Mouse (Mus musculus) limb, embryonic 11.5 days (tissue): ENCODE measurements around the gene Rasal2. TPM values are rescaled to one million over a fixed set of nuclear protein-coding genes. Genes with fewer than 3 reads are reported as not detected.
A peak's percentile ranks its signal among the peaks of the same experiment; 100 is the strongest.

ENCODE experiments used
- ATAC-seq: fragments of 200-750 bp; cut with Nextera tagmentation; 2 replicates; pipeline ENCODE4 v1.8.0; 2017; ENCODE audit warnings: low read depth; ENCODE audit not compliant: insufficient number of reproducible peaks, low FRiP score, low TSS enrichment
- DNase-seq: peaks from one replicate; pipeline ENCODE4 v3.0.0-alpha.2; 2015; ENCODE audit warnings: low spot score
- H3K27ac ChIP-seq: fragments of 300-500 bp; sonication (generic); replicated peaks from 2 replicates; pipeline ENCODE4 v1.5.1; 2014; ENCODE audit warnings: low read depth, mild to moderate bottlenecking, low read length
- H3K27me3 ChIP-seq: fragments of 300-500 bp; sonication (generic); 2 replicates; pipeline ENCODE4 v1.6.1; 2014; ENCODE audit warnings: mild to moderate bottlenecking, low read length, mixed read lengths; ENCODE audit not compliant: control insufficient read depth, insufficient read depth
- H3K36me3 ChIP-seq: fragments of 300-500 bp; sonication (generic); 2 replicates; pipeline ENCODE4 v1.6.1; 2014; ENCODE audit warnings: mild to moderate bottlenecking, low read length, moderate library complexity, mixed read lengths; ENCODE audit not compliant: control insufficient read depth, insufficient read depth
- H3K4me1 ChIP-seq: fragments of 300-500 bp; sonication (generic); 2 replicates; pipeline ENCODE4 v1.6.1; 2014; ENCODE audit warnings: low read length, mixed read lengths; ENCODE audit not compliant: control insufficient read depth, insufficient read depth
- H3K4me2 ChIP-seq: fragments of 300-500 bp; sonication (generic); 2 replicates; pipeline ENCODE4 v1.6.1; 2014; ENCODE audit warnings: low read depth, mild to moderate bottlenecking, moderate library complexity; ENCODE audit not compliant: severe bottlenecking
- H3K4me3 ChIP-seq: fragments of 300-500 bp; sonication (generic); 2 replicates; pipeline ENCODE4 v1.5.1; 2014; ENCODE audit warnings: low read depth, low read length
- H3K9ac ChIP-seq: fragments of 300-500 bp; sonication (generic); 2 replicates; pipeline ENCODE4 v1.6.1; 2014; ENCODE audit warnings: mild to moderate bottlenecking, low read length
- H3K9me3 ChIP-seq: fragments of 300-500 bp; sonication (generic); 2 replicates; pipeline ENCODE4 v1.6.1; 2016; ENCODE audit warnings: low read length; ENCODE audit not compliant: control insufficient read depth
- WGBS: fragments of 180-500 bp; shearing (Covaris S2); extraction: QIAGEN DNeasy Blood & Tissue Kit; methylation state at CpG from one replicate; pipeline ENCODE4 v1.1.7; 2014; 5-methylcytosine and 5-hydroxymethylcytosine counted together
- polyA plus RNA-seq: library from polyadenylated mRNA; unstranded; fragments of >200 nt; fragmentation: Nextera tagmentation; extraction: Ambion mirVana; gene quantifications from 2 replicates; pipeline ENCODE4 v1.2.1, GENCODE M21; 2014

Gene Rasal2
- polyA plus RNA-seq, 1 experiment from 2014 or later: 7.0 TPM

- DNase-seq (no peak), ATAC-seq (no peak)
- Histone ChIP-seq H3K4me3 (no peak overlapping the region), H3K4me2 (no peak overlapping the region), H3K36me3 (no peaks in the 10 kb centered on the region), H3K9ac (no peak overlapping the region), H3K9me3 (no peaks in the 10 kb centered on the region), H3K27me3 (no peaks in the 10 kb centered on the region), H3K27ac (no peak overlapping the region), H3K4me1 (no peaks in the 10 kb centered on the region)
- 92% methylated on average over 3 of the region's 3 CpGs for WGBS
Measured at GRCm38 (mm10) chr1:157295868-157296267, 116.5 kb downstream of the Rasal2 start.

DNA sequence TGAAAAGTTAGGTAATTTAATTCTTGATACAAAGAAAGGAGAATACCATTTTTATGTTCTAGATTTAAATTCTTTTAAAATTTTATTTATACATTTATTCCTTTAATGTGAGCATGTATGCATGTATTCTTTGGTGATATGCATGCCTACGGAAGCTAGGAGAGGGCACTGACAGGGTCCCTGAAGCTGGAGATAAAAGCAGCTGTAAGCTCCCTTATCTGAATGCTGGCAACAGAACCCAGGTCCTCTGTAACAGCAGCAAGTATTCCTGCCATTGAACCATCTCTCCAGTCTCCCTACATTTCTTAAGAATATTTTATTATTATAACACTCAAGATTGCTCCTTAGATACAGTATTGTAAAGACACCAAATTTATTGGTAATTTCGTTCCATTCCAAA lies 122.2 kb downstream of the Rasal2 start:
- no peaks in the 10 kb centered on the region for H3K36me3 ChIP-seq
- ATAC-seq (no peak), DNase-seq (no peak)
- H3K27me3 ChIP-seq: no peaks in the 10 kb centered on the region
- no peak overlapping the region for H3K27ac ChIP-seq
- no peak overlapping the region for H3K4me2 ChIP-seq
- no peak overlapping the region for H3K4me3 ChIP-seq
- H3K9ac ChIP-seq: no peak overlapping the region
- 86% methylated on average over 2 of the region's 2 CpGs for WGBS
- H3K9me3 ChIP-seq: no peaks in the 10 kb centered on the region
- no peaks in the 10 kb centered on the region for H3K4me1 ChIP-seq

DNA sequence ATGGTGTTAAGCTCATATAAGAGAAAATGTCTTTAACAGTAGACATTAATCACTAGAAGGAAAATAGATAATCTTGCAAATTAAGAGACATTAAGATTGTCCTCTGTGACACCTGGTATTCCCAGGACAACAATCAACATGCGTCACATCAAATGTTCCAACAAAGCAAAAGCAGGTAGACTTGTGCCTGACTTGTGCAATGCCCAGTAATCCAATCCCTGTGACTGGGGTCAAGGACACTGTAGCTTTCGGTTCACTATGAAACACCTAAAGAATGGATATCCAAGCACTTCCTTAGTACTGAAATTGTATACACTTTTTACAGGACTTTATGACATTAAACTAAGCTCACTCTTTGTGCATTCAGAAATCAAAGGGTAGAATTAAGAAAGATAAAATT lies 123.1 kb downstream of the Rasal2 start:
- no peak overlapping the region for H3K9ac ChIP-seq
- WGBS: 79% methylated on average over 2 of the region's 2 CpGs
- no peaks in the 10 kb centered on the region for H3K9me3 ChIP-seq
- no peaks in the 10 kb centered on the region for H3K4me1 ChIP-seq
- DNase-seq: no peak
- no peak overlapping the region for H3K27ac ChIP-seq
- no peak overlapping the region for H3K4me3 ChIP-seq
- no peak for ATAC-seq
- H3K36me3 ChIP-seq: no peaks in the 10 kb centered on the region
- H3K27me3 ChIP-seq: no peaks in the 10 kb centered on the region
- no peak overlapping the region for H3K4me2 ChIP-seq

DNA sequence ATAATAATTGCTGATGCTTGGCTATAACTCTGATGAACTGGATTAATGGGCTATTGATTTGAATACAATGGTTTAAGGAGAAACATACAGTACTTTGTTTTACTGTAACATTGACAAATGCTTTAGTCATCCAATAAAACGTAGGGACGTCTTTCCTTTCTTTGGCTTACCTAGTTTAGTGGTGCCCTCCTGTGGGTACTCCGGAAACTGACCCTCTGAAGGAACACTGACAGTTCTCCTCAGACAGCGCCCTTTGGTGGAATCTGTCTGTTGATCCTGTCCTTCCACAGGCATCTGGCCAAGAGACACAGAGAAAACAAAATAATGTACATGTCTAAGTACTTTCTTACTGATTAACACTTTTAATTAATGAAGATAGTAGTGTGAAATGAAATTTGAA lies 125.8 kb downstream of the Rasal2 start:
- H3K9ac ChIP-seq: no peak overlapping the region
- H3K27me3 ChIP-seq: no peaks in the 10 kb centered on the region
- no peaks in the 10 kb centered on the region for H3K36me3 ChIP-seq
- no peak overlapping the region for H3K4me3 ChIP-seq
- DNase-seq (peak; percentile 26), ATAC-seq (no peak)
- 19% methylated on average over 4 of the region's 4 CpGs for WGBS
- no peak overlapping the region for H3K4me2 ChIP-seq
- no peak overlapping the region for H3K27ac ChIP-seq
- no peaks in the 10 kb centered on the region for H3K4me1 ChIP-seq
- H3K9me3 ChIP-seq: no peaks in the 10 kb centered on the region

DNA sequence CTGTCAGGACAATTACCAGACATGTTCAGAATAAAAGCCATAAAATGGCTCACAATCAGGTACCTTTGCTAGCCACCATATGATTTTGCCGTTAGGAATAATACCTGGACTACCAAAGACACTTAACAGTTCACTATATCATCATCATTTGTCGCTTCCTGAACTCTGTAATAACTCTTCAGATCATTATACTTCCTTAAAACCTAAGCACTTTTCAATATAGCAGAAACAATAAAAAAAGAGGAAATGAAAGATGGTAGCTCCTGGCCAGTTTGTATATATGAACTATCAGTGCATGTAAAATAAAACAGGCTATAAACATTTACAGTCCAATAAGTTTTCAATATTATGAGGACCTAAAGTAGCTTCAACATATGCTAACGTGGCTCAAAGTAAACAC lies 127.0 kb downstream of the Rasal2 start:
- Histone ChIP-seq H3K9ac (no peak overlapping the region), H3K36me3 (no peaks in the 10 kb centered on the region), H3K9me3 (no peaks in the 10 kb centered on the region), H3K4me1 (no peaks in the 10 kb centered on the region), H3K4me2 (no peak overlapping the region), H3K27me3 (no peaks in the 10 kb centered on the region), H3K4me3 (no peak overlapping the region), H3K27ac (no peak overlapping the region)
- ATAC-seq (no peak), DNase-seq (no peak)
- 75% methylated on average over 3 of the region's 3 CpGs for WGBS

GRCm38 (mm10) chr1:157280781-157281180 lies 131.6 kb downstream of the Rasal2 start:
- Histone ChIP-seq H3K36me3 (no peaks in the 10 kb centered on the region), H3K4me2 (no peak overlapping the region), H3K9ac (no peak overlapping the region), H3K4me3 (no peak overlapping the region), H3K27ac (no peak overlapping the region), H3K9me3 (no peaks in the 10 kb centered on the region), H3K27me3 (no peaks in the 10 kb centered on the region), H3K4me1 (no peaks in the 10 kb centered on the region)
- ATAC-seq (no peak), DNase-seq (no peak)

DNA sequence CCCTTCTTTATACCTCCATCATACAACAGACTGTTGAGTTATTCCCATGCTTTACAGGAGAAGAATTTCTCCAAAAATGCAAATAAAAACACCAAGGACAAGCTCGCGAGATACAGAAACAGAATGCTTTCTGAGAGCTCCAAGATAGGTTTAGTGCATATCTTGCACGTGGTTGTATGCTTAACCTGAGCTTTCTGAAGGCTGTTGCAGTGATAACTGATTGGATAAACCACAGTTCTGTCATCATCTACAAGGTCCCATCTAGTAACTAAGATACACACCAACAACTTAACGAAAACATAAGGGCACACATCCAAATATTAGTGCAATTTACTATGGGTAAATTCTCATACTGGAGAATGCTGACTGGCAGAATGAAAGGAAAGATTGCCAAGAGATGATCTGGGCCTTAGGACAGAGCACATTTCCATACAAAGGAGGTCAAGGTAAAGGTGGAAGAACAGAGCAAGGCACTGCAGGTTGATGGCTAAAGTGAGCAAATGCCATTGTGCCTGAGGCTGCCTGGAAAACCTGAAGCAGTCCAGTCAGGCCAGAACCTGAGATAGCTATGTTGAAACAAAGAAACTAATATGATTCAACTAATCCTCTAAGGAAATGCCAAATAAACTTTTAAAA lies 136.6 kb downstream of the Rasal2 start:
- H3K27me3 ChIP-seq: no peaks in the 10 kb centered on the region
- no peak overlapping the region for H3K9ac ChIP-seq
- ATAC-seq (no peak), DNase-seq (no peak)
- H3K36me3 ChIP-seq: no peaks in the 10 kb centered on the region
- H3K27ac ChIP-seq: no peak overlapping the region
- H3K4me1 ChIP-seq: no peaks in the 10 kb centered on the region
- WGBS: 93% methylated on average over 4 of the region's 4 CpGs
- no peak overlapping the region for H3K4me2 ChIP-seq
- H3K9me3 ChIP-seq: no peaks in the 10 kb centered on the region
- H3K4me3 ChIP-seq: no peak overlapping the region

GRCm38 (mm10) chr1:157267894-157268293 lies 144.5 kb downstream of the Rasal2 start:
- ATAC-seq: no peak
- Histone ChIP-seq H3K4me2 (no peak overlapping the region), H3K9ac (no peak overlapping the region), H3K36me3 (no peaks in the 10 kb centered on the region), H3K4me3 (no peak overlapping the region), H3K9me3 (no peaks in the 10 kb centered on the region), H3K4me1 (no peaks in the 10 kb centered on the region), H3K27me3 (no peaks in the 10 kb centered on the region), H3K27ac (no peak overlapping the region)
- WGBS: 94% methylated on average over 3 of the region's 3 CpGs
- no peak for DNase-seq

GRCm38 (mm10) chr1:157256562-157256961 lies 155.8 kb downstream of the Rasal2 start:
- no peak; the same call in 1 of the 2 replicates for ATAC-seq
- no peaks in the 10 kb centered on the region for H3K4me1 ChIP-seq
- H3K4me2 ChIP-seq: no peak overlapping the region
- H3K36me3 ChIP-seq: no peaks in the 10 kb centered on the region
- H3K27me3 ChIP-seq: no peaks in the 10 kb centered on the region
- DNase-seq: no peak
- H3K9me3 ChIP-seq: no peaks in the 10 kb centered on the region
- H3K27ac ChIP-seq: no peak overlapping the region
- no peak overlapping the region for H3K9ac ChIP-seq
- no peak overlapping the region for H3K4me3 ChIP-seq
- WGBS: 39% methylated on average over 4 of the region's 4 CpGs
